Mouse (Mus musculus): ENCODE measurements at regions not wholly inside any gene's neighbourhood (a gene's known extent, or its start where the extent isn't known, plus 50 kb on each side); places are given as distances from the start of the nearest gene placed in this dataset.
"Not testable (repeated sequence)": the region's sequence is repeated elsewhere in the genome, so short reads cannot be mapped to it uniquely, and the experiment has no call there.

- no peak for DNase-seq (ENCODE audit: low spot score)
Measured at GRCm38 (mm10) chrX:12296264-12297053, 136.3 kb upstream of the Bcor start.

- DNase-seq (ENCODE audit: low spot score) = no peak
Measured at GRCm38 (mm10) chrX:12298609-12299008, 138.5 kb upstream of the Bcor start.

- no peak for DNase-seq (ENCODE audit: low spot score)
Measured at GRCm38 (mm10) chrX:12299236-12299635, 139.1 kb upstream of the Bcor start.

GRCm38 (mm10) chrX:12304678-12305077 is 144.5 kb upstream of the Bcor start:
- DNase-seq (ENCODE audit: low spot score) = no peak

GRCm38 (mm10) chrX:12306940-12307339 is 146.8 kb upstream of the Bcor start:
- DNase-seq (ENCODE audit: low spot score) = no peak

- no peak for DNase-seq (ENCODE audit: low spot score)
Measured at GRCm38 (mm10) chrX:12312534-12312933, 152.4 kb upstream of the Bcor start.

GRCm38 (mm10) chrX:12315658-12316057 is 155.5 kb upstream of the Bcor start:
- DNase-seq (ENCODE audit: low spot score) = no peak

- DNase-seq (ENCODE audit: low spot score) = not testable (repeated sequence)
Measured at GRCm38 (mm10) chrX:12317488-12317887, 157.3 kb upstream of the Bcor start.

- DNase-seq (ENCODE audit: low spot score) = no peak
Measured at GRCm38 (mm10) chrX:12318848-12319651, 158.9 kb upstream of the Bcor start.

GRCm38 (mm10) chrX:12322453-12322852 is 162.3 kb upstream of the Bcor start:
- DNase-seq (ENCODE audit: low spot score) = no peak

- DNase-seq (ENCODE audit: low spot score) = no peak
Measured at GRCm38 (mm10) chrX:12323268-12323667, 163.1 kb upstream of the Bcor start.

GRCm38 (mm10) chrX:12323812-12324211 is 163.7 kb upstream of the Bcor start:
- no peak for DNase-seq (ENCODE audit: low spot score)

- no peak for DNase-seq (ENCODE audit: low spot score)
Measured at GRCm38 (mm10) chrX:12327464-12327863, 167.3 kb upstream of the Bcor start.

GRCm38 (mm10) chrX:12340561-12340960 is 180.4 kb upstream of the Bcor start:
- no peak for DNase-seq (ENCODE audit: low spot score)

- DNase-seq (ENCODE audit: low spot score) = peak; percentile 50
Measured at GRCm38 (mm10) chrX:12341356-12341965, 181.3 kb upstream of the Bcor start.

- no peak for DNase-seq (ENCODE audit: low spot score)
Measured at GRCm38 (mm10) chrX:12344805-12345555, 184.8 kb upstream of the Bcor start.

- DNase-seq (ENCODE audit: low spot score) = no peak
Measured at GRCm38 (mm10) chrX:12346856-12347255, 186.7 kb upstream of the Bcor start.

- DNase-seq (ENCODE audit: low spot score) = peak; percentile 68
Measured at GRCm38 (mm10) chrX:12348117-12348516, 188.0 kb upstream of the Bcor start.

GRCm38 (mm10) chrX:12354875-12355274 is 194.7 kb upstream of the Bcor start:
- DNase-seq (ENCODE audit: low spot score) = no peak

- no peak for DNase-seq (ENCODE audit: low spot score)
Measured at GRCm38 (mm10) chrX:12358026-12358425, 197.9 kb upstream of the Bcor start.

- DNase-seq (ENCODE audit: low spot score) = no peak
Measured at GRCm38 (mm10) chrX:12365582-12366323, 205.6 kb upstream of the Bcor start.
